Mouse (Mus musculus) heart, postnatal 0 days (tissue): ENCODE results near the gene Prkn. TPM values are rescaled to one million over a fixed set of nuclear protein-coding genes. Genes with fewer than 3 reads are reported as not detected.

ENCODE experiments used
- ATAC-seq: fragments of 200-750 bp; cut with Nextera tagmentation; 2 replicates; pipeline ENCODE4 v1.8.0; 2017; ENCODE audit warnings: low read depth, moderate number of reproducible peaks, moderate library complexity; ENCODE audit not compliant: insufficient read depth
- DNase-seq: peaks from one replicate; pipeline ENCODE4 v3.0.0-alpha.2; 2016; ENCODE audit warnings: low spot score
- H3K27ac ChIP-seq: fragments of 300-500 bp; sonication (generic); 2 replicates; pipeline ENCODE4 v1.5.1; 2014; ENCODE audit warnings: low read depth, mild to moderate bottlenecking
- H3K27me3 ChIP-seq: fragments of 300-500 bp; sonication (generic); 2 replicates; pipeline ENCODE4 v1.6.1; 2014; ENCODE audit warnings: low read length, mixed read lengths; ENCODE audit not compliant: control insufficient read depth, insufficient read depth
- H3K36me3 ChIP-seq: fragments of 300-500 bp; sonication (generic); replicated peaks from 2 replicates; pipeline ENCODE4 v1.6.1; 2014; ENCODE audit warnings: low read length, mixed read lengths; ENCODE audit not compliant: control insufficient read depth, insufficient read depth
- H3K4me1 ChIP-seq: fragments of 300-500 bp; sonication (generic); 2 replicates; pipeline ENCODE4 v1.6.1; 2014; ENCODE audit warnings: antibody characterized with exemption; ENCODE audit not compliant: control insufficient read depth, insufficient read depth
- H3K4me2 ChIP-seq: fragments of 300-500 bp; sonication (generic); 2 replicates; pipeline ENCODE4 v1.6.1; 2014; ENCODE audit warnings: low read depth, mild to moderate bottlenecking, low read length, moderate library complexity
- H3K4me3 ChIP-seq: fragments of 300-500 bp; sonication (generic); 2 replicates; pipeline ENCODE4 v1.5.1; 2014; ENCODE audit warnings: low read depth, low read length
- H3K9ac ChIP-seq: fragments of 300-500 bp; sonication (generic); replicated peaks from 2 replicates; pipeline ENCODE4 v1.6.1; 2014; ENCODE audit warnings: low read depth, low read length, mixed read lengths
- H3K9me3 ChIP-seq: fragments of 300-500 bp; sonication (generic); replicated peaks from 2 replicates; pipeline ENCODE4 v1.6.1; 2016; ENCODE audit warnings: low read length; ENCODE audit not compliant: control insufficient read depth
- CTCF ChIP-seq: IDR thresholded peaks from 2 replicates; pipeline ENCODE4 v1.5.1; 2016; ENCODE audit warnings: antibody characterized with exemption, control low read depth, low read depth
- EP300 ChIP-seq: IDR thresholded peaks from 2 replicates; pipeline ENCODE4 v1.6.1; 2016; ENCODE audit warnings: antibody characterized with exemption, low read depth
- WGBS: fragments of 180-500 bp; shearing (Covaris S2); extraction: QIAGEN DNeasy Blood & Tissue Kit; methylation state at CpG from one replicate; pipeline ENCODE4 v1.1.7; 2014; 5-methylcytosine and 5-hydroxymethylcytosine counted together
- polyA plus RNA-seq: library from polyadenylated mRNA; unstranded; fragments of >200 nt; fragmentation: Nextera tagmentation; extraction: Ambion mirVana; gene quantifications from 2 replicates; pipeline ENCODE4 v1.2.1, GENCODE M21; 2015
- total RNA-seq: library from RNA; depleted of rRNA; stranded (reverse); fragments of >200 nt; gene quantifications from 2 replicates; pipeline ENCODE4 v1.2.3, GENCODE M21; 2014; ENCODE audit warnings: low replicate concordance

The Prkn gene
- total and polyA plus RNA-seq, 2 experiments from 2014 or later, result 4.5 to 14.2 TPM

GRCm38 (mm10) chr17:11468624-11469023, 628.4 kb downstream of the Prkn start:
- H3K27ac ChIP-seq, result no peak overlapping the region
- no peak for ATAC-seq
- no peaks in the 10 kb centered on the region for H3K4me1 ChIP-seq
- WGBS, result 77% methylated on average over 2 of the region's 2 CpGs
- H3K9ac ChIP-seq, result no peak overlapping the region
- H3K4me2 ChIP-seq, result no peak overlapping the region
- H3K9me3 ChIP-seq, result no peaks in the 10 kb centered on the region
- no peak overlapping the region for H3K4me3 ChIP-seq
- no peak for TF ChIP-seq EP300
- H3K27me3 ChIP-seq, result no peaks in the 10 kb centered on the region
- DNase-seq, result no peak
- H3K36me3 ChIP-seq, result no peaks in the 10 kb centered on the region

GRCm38 (mm10) chr17:11483032-11483431, 642.8 kb downstream of the Prkn start:
- Histone ChIP-seq H3K36me3 (no peaks in the 10 kb centered on the region), H3K4me3 (no peak overlapping the region), H3K4me2 (no peak overlapping the region), H3K9ac (no peak overlapping the region), H3K4me1 (no peaks in the 10 kb centered on the region), H3K9me3 (no peaks in the 10 kb centered on the region), H3K27me3 (no peaks in the 10 kb centered on the region), H3K27ac (no peak overlapping the region)
- 53% methylated on average over 2 of the region's 2 CpGs for WGBS
- no peak for ATAC-seq
- no peak for TF ChIP-seq EP300
- TF ChIP-seq CTCF, result no peak
- DNase-seq, result no peak

- no peak for ATAC-seq
- H3K27ac ChIP-seq, result no peak overlapping the region
- TF ChIP-seq CTCF (no peak), EP300 (no peak)
- H3K27me3 ChIP-seq, result no peaks in the 10 kb centered on the region
- H3K36me3 ChIP-seq, result no peaks in the 10 kb centered on the region
- no peak for DNase-seq
- no peaks in the 10 kb centered on the region for H3K4me1 ChIP-seq
- no peak overlapping the region for H3K9ac ChIP-seq
- H3K4me3 ChIP-seq, result no peak overlapping the region
- 72% methylated on average over 4 of the region's 4 CpGs for WGBS
- 0 out of 2 replicates have a peak, but pooled peaks cover 5% of the 10 kb centered on the region for H3K9me3 ChIP-seq
- no peak overlapping the region for H3K4me2 ChIP-seq
Observed at GRCm38 (mm10) chr17:11490051-11490450, 649.9 kb downstream of the Prkn start.

- ATAC-seq, result no peak
- no peaks in the 10 kb centered on the region for H3K4me1 ChIP-seq
- H3K9me3 ChIP-seq, result no peaks in the 10 kb centered on the region
- no peak overlapping the region for H3K9ac ChIP-seq
- 82% methylated on average over 7 of the region's 7 CpGs for WGBS
- H3K27ac ChIP-seq, result no peak overlapping the region
- no peak overlapping the region for H3K4me3 ChIP-seq
- H3K4me2 ChIP-seq, result no peak overlapping the region
- no peak for DNase-seq
- no peak for TF ChIP-seq CTCF
- no peaks in the 10 kb centered on the region for H3K27me3 ChIP-seq
- H3K36me3 ChIP-seq, result no peaks in the 10 kb centered on the region
Observed at GRCm38 (mm10) chr17:11502556-11502955, 662.4 kb downstream of the Prkn start.

- Histone ChIP-seq H3K9me3 (no peaks in the 10 kb centered on the region), H3K27ac (no peak overlapping the region), H3K9ac (no peak overlapping the region), H3K4me3 (no peak overlapping the region), H3K4me1 (no peaks in the 10 kb centered on the region), H3K36me3 (no peaks in the 10 kb centered on the region), H3K27me3 (no peaks in the 10 kb centered on the region), H3K4me2 (no peak overlapping the region)
- no peak for DNase-seq
- no peak for ATAC-seq
- TF ChIP-seq EP300, result no peak
- no peak for TF ChIP-seq CTCF
- WGBS, result 92% methylated on average over 3 of the region's 3 CpGs
Observed at GRCm38 (mm10) chr17:11504496-11504895, 664.3 kb downstream of the Prkn start.

- H3K9ac ChIP-seq, result no peak overlapping the region
- H3K4me1 ChIP-seq, result no peaks in the 10 kb centered on the region
- H3K4me2 ChIP-seq, result no peak overlapping the region
- TF ChIP-seq EP300 (no peak), CTCF (no peak)
- WGBS, result 84% methylated on average over 3 of the region's 3 CpGs
- no peaks in the 10 kb centered on the region for H3K27me3 ChIP-seq
- no peak overlapping the region for H3K4me3 ChIP-seq
- ATAC-seq (no peak), DNase-seq (no peak)
- no peaks in the 10 kb centered on the region for H3K36me3 ChIP-seq
- no peaks in the 10 kb centered on the region for H3K9me3 ChIP-seq
- no peak overlapping the region for H3K27ac ChIP-seq
Observed at GRCm38 (mm10) chr17:11507082-11507481, 666.9 kb downstream of the Prkn start.
